Mouse (Mus musculus) urinary bladder, postnatal 4 days (tissue): ENCODE data around the gene Sept4.

Source experiments
- DNase-seq, 2 experiments: peaks; one replicate each; pipeline ENCODE4 v3.0.0; 2021 to 2022; ENCODE audit warnings: low spot score in 2 of 2

Gene Sept4

GRCm38 (mm10) chr11:87578963-87579601 is 10.4 kb downstream of the Sept4 start:
- no peak for DNase-seq

- no peak for DNase-seq
Observed at GRCm38 (mm10) chr11:87579713-87580112, 11.0 kb downstream of the Sept4 start.

- no peak for DNase-seq
Observed at GRCm38 (mm10) chr11:87580543-87581085, 11.9 kb downstream of the Sept4 start.

- no peak for DNase-seq
Observed at GRCm38 (mm10) chr11:87581161-87581865, 12.6 kb downstream of the Sept4 start.

GRCm38 (mm10) chr11:87581933-87582710 is 13.4 kb downstream of the Sept4 start:
- DNase-seq, result no peak

GRCm38 (mm10) chr11:87583291-87584034 is 14.8 kb downstream of the Sept4 start:
- DNase-seq, result no peak

- no peak for DNase-seq
Observed at GRCm38 (mm10) chr11:87584711-87585505, 16.2 kb downstream of the Sept4 start.

- no peak for DNase-seq
Observed at GRCm38 (mm10) chr11:87587211-87587874, 18.6 kb downstream of the Sept4 start.

- DNase-seq, result no peak
Observed at GRCm38 (mm10) chr11:87589605-87590004, 20.9 kb downstream of the Sept4 start.

GRCm38 (mm10) chr11:87590841-87591525 is 22.3 kb downstream of the Sept4 start:
- no peak for DNase-seq

GRCm38 (mm10) chr11:87591526-87592353 is 23.0 kb downstream of the Sept4 start, which contains the start of gene Mtmr4:
Gene Mtmr4 (plus strand): TSS chr11:87592162.
- DNase-seq, result peak; percentile 99 to 100

GRCm38 (mm10) chr11:87592354-87592695 is 23.6 kb downstream of the Sept4 start:
- no peak for DNase-seq

GRCm38 (mm10) chr11:87592713-87593598 is 24.3 kb downstream of the Sept4 start:
- DNase-seq, result no peak

- DNase-seq, result peak; percentile 83 to 89
Observed at GRCm38 (mm10) chr11:87595327-87595841, 26.7 kb downstream of the Sept4 start.

- DNase-seq, result no peak
Observed at GRCm38 (mm10) chr11:87595976-87596375, 27.3 kb downstream of the Sept4 start.

- DNase-seq, result no peak
Observed at GRCm38 (mm10) chr11:87596492-87596891, 27.8 kb downstream of the Sept4 start.

GRCm38 (mm10) chr11:87597061-87597460 is 28.4 kb downstream of the Sept4 start:
- no peak for DNase-seq
